Mouse (Mus musculus) heart, embryonic 13.5 days (tissue): Measurements from ENCODE around the gene Naxe. TPM values are rescaled to one million over a fixed set of nuclear protein-coding genes. Genes with fewer than 3 reads are reported as not detected.

Experiments used
- ATAC-seq: fragments of 200-750 bp; cut with Nextera tagmentation; 2 replicates; pipeline ENCODE4 v1.8.0; 2017; ENCODE audit warnings: moderate TSS enrichment; ENCODE audit not compliant: insufficient number of reproducible peaks, low FRiP score, low TSS enrichment; ENCODE audit errors: extremely low read depth
- H3K27ac ChIP-seq: fragments of 300-500 bp; sonication (generic); replicated peaks from 2 replicates; pipeline ENCODE4 v1.5.1; 2015; ENCODE audit warnings: moderate library complexity, mild to moderate bottlenecking, inconsistent platforms
- H3K27me3 ChIP-seq: fragments of 300-500 bp; sonication (generic); replicated peaks from 2 replicates; pipeline ENCODE4 v1.6.1; 2015; ENCODE audit warnings: mild to moderate bottlenecking, inconsistent platforms
- H3K36me3 ChIP-seq: fragments of 300-500 bp; sonication (generic); 2 replicates; pipeline ENCODE4 v1.6.1; 2015; ENCODE audit warnings: mild to moderate bottlenecking, inconsistent platforms
- H3K4me1 ChIP-seq: fragments of 300-500 bp; sonication (generic); 2 replicates; pipeline ENCODE4 v1.6.1; 2015; ENCODE audit warnings: inconsistent platforms
- H3K4me2 ChIP-seq: fragments of 300-500 bp; sonication (generic); 2 replicates; pipeline ENCODE4 v1.6.1; 2015; ENCODE audit warnings: inconsistent platforms, mild to moderate bottlenecking, moderate library complexity
- H3K4me3 ChIP-seq: fragments of 300-500 bp; sonication (generic); 2 replicates; pipeline ENCODE4 v1.5.1; 2015; ENCODE audit warnings: moderate library complexity, mild to moderate bottlenecking, inconsistent platforms
- H3K9ac ChIP-seq: fragments of 300-500 bp; sonication (generic); 2 replicates; pipeline ENCODE4 v1.6.1; 2015; ENCODE audit warnings: inconsistent platforms, mild to moderate bottlenecking, moderate library complexity
- H3K9me3 ChIP-seq: fragments of 300-500 bp; sonication (generic); 2 replicates; pipeline ENCODE4 v1.6.1; 2016; ENCODE audit warnings: inconsistent platforms
- WGBS: fragments of 180-500 bp; shearing (Covaris S2); methylation state at CpG from one replicate; pipeline ENCODE4 v1.1.7; 2015; ENCODE audit warnings: mixed read lengths; 5-methylcytosine and 5-hydroxymethylcytosine counted together
- polyA plus RNA-seq: library from polyadenylated mRNA; unstranded; fragments of >200 nt; fragmentation: Nextera tagmentation; extraction: Ambion mirVana; gene quantifications from 2 replicates; pipeline ENCODE4 v1.2.1, GENCODE M21; 2015

Naxe gene
- polyA plus RNA-seq, 1 experiment from 2014 or later, result 144 TPM

GRCm38 (mm10) chr3:88084001-88084400, 25.7 kb upstream of the Naxe start:
- Histone ChIP-seq H3K4me1 (peaks cover 25% of the 10 kb centered on the region), H3K27me3 (no peaks in the 10 kb centered on the region), H3K4me2 (no peak overlapping the region), H3K9ac (no peak overlapping the region), H3K27ac (no peak overlapping the region), H3K4me3 (no peak overlapping the region), H3K9me3 (no peaks in the 10 kb centered on the region), H3K36me3 (peaks cover 51% of the 10 kb centered on the region)
- 89% methylated on average over 2 of the region's 2 CpGs for WGBS
- ATAC-seq, result no peak

GRCm38 (mm10) chr3:88082663-88083062, 24.4 kb upstream of the Naxe start:
- peak overlapping the region; percentile 83 for H3K9ac ChIP-seq
- H3K27ac ChIP-seq, result peak overlapping the region; percentile 33
- peaks cover 38% of the 10 kb centered on the region for H3K36me3 ChIP-seq
- no peaks in the 10 kb centered on the region for H3K9me3 ChIP-seq
- 8% methylated on average over 4 of the region's 4 CpGs for WGBS
- peak overlapping the region; percentile 68 for H3K4me3 ChIP-seq
- peaks cover 6% of the 10 kb centered on the region; the same call in 1 of the 2 replicates for H3K27me3 ChIP-seq
- no peak for ATAC-seq
- H3K4me2 ChIP-seq, result peak overlapping the region; percentile 89
- peaks cover 25% of the 10 kb centered on the region for H3K4me1 ChIP-seq

- Histone ChIP-seq H3K4me3 (peak overlapping the region; percentile 68), H3K9me3 (no peaks in the 10 kb centered on the region), H3K9ac (peak overlapping the region; percentile 83), H3K27me3 (peaks cover 9% of the 10 kb centered on the region; the same call in 1 of the 2 replicates), H3K4me2 (peak overlapping the region; percentile 89), H3K36me3 (peaks cover 34% of the 10 kb centered on the region), H3K4me1 (peaks cover 25% of the 10 kb centered on the region), H3K27ac (peak overlapping the region; percentile 45)
- 1% methylated on average over 13 of the region's 13 CpGs for WGBS
- no peak for ATAC-seq
Observed at GRCm38 (mm10) chr3:88082224-88082618, 23.9 kb upstream of the Naxe start.

- H3K9me3 ChIP-seq, result no peaks in the 10 kb centered on the region
- peaks cover 9% of the 10 kb centered on the region; the same call in 1 of the 2 replicates for H3K27me3 ChIP-seq
- H3K4me1 ChIP-seq, result peaks cover 25% of the 10 kb centered on the region
- peak within 1 kb of the TSS; percentile 45 for H3K27ac ChIP-seq
- peak within 1 kb of the TSS; percentile 83 for H3K9ac ChIP-seq
- H3K36me3 ChIP-seq, result peaks cover 29% of the 10 kb centered on the region
- H3K4me2 ChIP-seq, result peak within 1 kb of the TSS; percentile 89
- ATAC-seq, result peak; percentile 62; the same call in 1 of the 2 replicates
- H3K4me3 ChIP-seq, result peak within 1 kb of the TSS; percentile 68
- WGBS, result 18% methylated on average over 33 of the region's 33 CpGs
Observed at GRCm38 (mm10) chr3:88081345-88082223, 23.3 kb upstream of the Naxe start, which contains the start of gene Iqgap3. Gene Iqgap3, plus strand, starts transcription at chr3:88081971.

- Histone ChIP-seq H3K4me2 (no peak within 1 kb of the TSS), H3K9ac (peak within 1 kb of the TSS; percentile 15; the same call in 1 of the 2 replicates), H3K4me1 (peaks cover 18% of the 10 kb centered on the region), H3K36me3 (no peaks in the 10 kb centered on the region), H3K27ac (no peak within 1 kb of the TSS), H3K9me3 (no peaks in the 10 kb centered on the region), H3K4me3 (no peak within 1 kb of the TSS), H3K27me3 (peaks cover 22% of the 10 kb centered on the region; the same call in 1 of the 2 replicates)
- WGBS, result 62% methylated on average over 4 of the region's 4 CpGs
- ATAC-seq, result no peak
Observed at GRCm38 (mm10) chr3:88078204-88078603, 19.9 kb upstream of the Naxe start, which contains the start of gene Ttc24. Gene Ttc24, minus strand, starts transcription at chr3:88078304.

- no peak for ATAC-seq
- no peak overlapping the region for H3K4me3 ChIP-seq
- H3K36me3 ChIP-seq, result no peaks in the 10 kb centered on the region
- H3K9me3 ChIP-seq, result no peaks in the 10 kb centered on the region
- H3K4me1 ChIP-seq, result peaks cover 10% of the 10 kb centered on the region
- H3K9ac ChIP-seq, result peak overlapping the region; percentile 15; the same call in 1 of the 2 replicates
- WGBS, result 38% methylated on average over 8 of the region's 8 CpGs
- H3K27me3 ChIP-seq, result peaks cover 30% of the 10 kb centered on the region
- no peak overlapping the region for H3K27ac ChIP-seq
- no peak overlapping the region for H3K4me2 ChIP-seq
Observed at GRCm38 (mm10) chr3:88077441-88077840, 19.1 kb upstream of the Naxe start.

- no peak for ATAC-seq
- H3K9me3 ChIP-seq, result no peaks in the 10 kb centered on the region
- 77% methylated on average over 8 of the region's 8 CpGs for WGBS
Observed at GRCm38 (mm10) chr3:88074766-88075165, 16.5 kb upstream of the Naxe start.

GRCm38 (mm10) chr3:88074351-88074750, 16.1 kb upstream of the Naxe start:
- H3K9ac ChIP-seq, result no peak overlapping the region
- no peaks in the 10 kb centered on the region for H3K36me3 ChIP-seq
- H3K9me3 ChIP-seq, result no peaks in the 10 kb centered on the region
- 62% methylated on average over 2 of the region's 2 CpGs for WGBS
- no peak overlapping the region for H3K4me3 ChIP-seq
- no peak overlapping the region for H3K4me2 ChIP-seq
- H3K27me3 ChIP-seq, result peaks cover 55% of the 10 kb centered on the region
- no peaks in the 10 kb centered on the region for H3K4me1 ChIP-seq
- ATAC-seq, result no peak
- no peak overlapping the region for H3K27ac ChIP-seq

More at GRCm38 (mm10) chr3:88074766-88075165, 16.5 kb upstream of the Naxe start:
- Histone ChIP-seq H3K36me3 (no peaks in the 10 kb centered on the region), H3K27ac (no peak overlapping the region), H3K4me1 (no peaks in the 10 kb centered on the region), H3K27me3 (peaks cover 52% of the 10 kb centered on the region), H3K4me3 (no peak overlapping the region), H3K4me2 (no peak overlapping the region), H3K9ac (no peak overlapping the region)

GRCm38 (mm10) chr3:88073631-88074030, 15.3 kb upstream of the Naxe start:
- peaks cover 58% of the 10 kb centered on the region for H3K27me3 ChIP-seq
- no peak for ATAC-seq
- no peak overlapping the region for H3K4me3 ChIP-seq
- no peaks in the 10 kb centered on the region for H3K9me3 ChIP-seq
- H3K4me1 ChIP-seq, result no peaks in the 10 kb centered on the region
- no peak overlapping the region for H3K4me2 ChIP-seq
- no peak overlapping the region for H3K27ac ChIP-seq
- 50% methylated on average over 2 of the region's 2 CpGs for WGBS
- H3K36me3 ChIP-seq, result no peaks in the 10 kb centered on the region
- H3K9ac ChIP-seq, result no peak overlapping the region

- H3K27ac ChIP-seq, result no peak overlapping the region
- H3K9ac ChIP-seq, result no peak overlapping the region
- no peaks in the 10 kb centered on the region for H3K9me3 ChIP-seq
- 5% methylated on average over 5 of the region's 5 CpGs for WGBS
- peak; percentile 16; the same call in 1 of the 2 replicates for ATAC-seq
- H3K4me3 ChIP-seq, result no peak overlapping the region
- H3K4me2 ChIP-seq, result no peak overlapping the region
- H3K36me3 ChIP-seq, result no peaks in the 10 kb centered on the region
- H3K4me1 ChIP-seq, result peaks cover 4% of the 10 kb centered on the region; the same call in 1 of the 2 replicates
- peaks cover 49% of the 10 kb centered on the region for H3K27me3 ChIP-seq
Observed at GRCm38 (mm10) chr3:88071783-88072182, 13.5 kb upstream of the Naxe start.

- no peak for ATAC-seq
- H3K4me1 ChIP-seq, result peaks cover 4% of the 10 kb centered on the region; the same call in 1 of the 2 replicates
- no peaks in the 10 kb centered on the region for H3K36me3 ChIP-seq
- H3K4me3 ChIP-seq, result no peak overlapping the region
- H3K27me3 ChIP-seq, result peaks cover 37% of the 10 kb centered on the region
- WGBS, result 41% methylated on average over 2 of the region's 2 CpGs
- no peak overlapping the region for H3K4me2 ChIP-seq
- H3K9me3 ChIP-seq, result no peaks in the 10 kb centered on the region
- no peak overlapping the region for H3K9ac ChIP-seq
- no peak overlapping the region for H3K27ac ChIP-seq
Observed at GRCm38 (mm10) chr3:88068386-88068785, 10.1 kb upstream of the Naxe start.
